Mouse (Mus musculus) ZHBTc4 (cell line): ENCODE measurements around the gene Fbxl13.

Experiments
- DNase-seq: peaks from one replicate; pipeline ENCODE4 v3.0.0-alpha.2; 2011; ENCODE audit warnings: low read depth, low spot score

Gene Fbxl13

DNA sequence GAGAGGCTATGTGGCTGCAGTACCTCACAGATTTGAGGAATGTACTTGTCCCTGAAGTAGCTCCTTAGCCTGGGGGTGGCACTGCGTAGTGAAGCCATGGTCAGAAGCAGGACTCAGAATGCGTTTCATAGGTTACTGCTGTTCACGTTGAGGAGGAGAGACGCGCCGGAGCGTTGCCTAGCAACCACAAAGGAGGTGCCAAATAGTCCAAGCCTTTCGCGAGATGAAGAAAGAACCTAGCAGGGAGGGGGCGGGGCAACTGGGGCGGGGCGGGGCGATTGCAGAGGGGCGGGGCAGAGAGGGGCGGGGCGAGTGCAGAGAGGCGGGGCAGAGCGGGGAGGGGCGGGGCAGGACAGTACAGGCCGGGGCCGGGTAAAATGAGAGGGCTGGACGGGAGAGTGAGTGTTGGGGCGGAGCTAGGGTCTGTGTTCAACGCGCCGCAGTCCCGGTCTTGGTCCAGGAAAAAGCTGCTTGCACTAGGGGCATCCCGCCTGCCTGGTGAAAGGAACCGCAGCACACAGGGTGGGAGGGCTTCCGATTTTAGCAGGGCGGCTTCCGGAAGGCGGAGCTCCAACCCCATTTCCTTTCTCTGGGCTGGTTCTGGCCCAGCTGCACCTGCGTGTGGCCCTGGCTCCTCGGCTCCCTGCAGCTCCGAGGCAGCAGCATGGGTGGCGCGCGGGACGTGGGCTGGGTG is at the start of gene Fbxl13, which contains the start of gene Armc10:
TSS of gene Fbxl13 (minus strand) at position 196 of the 694 bp plus-strand sequence.
TSS of gene Armc10 (plus strand) at position 375 of the 694 bp plus-strand sequence.
- peak; percentile 98 for DNase-seq

DNA sequence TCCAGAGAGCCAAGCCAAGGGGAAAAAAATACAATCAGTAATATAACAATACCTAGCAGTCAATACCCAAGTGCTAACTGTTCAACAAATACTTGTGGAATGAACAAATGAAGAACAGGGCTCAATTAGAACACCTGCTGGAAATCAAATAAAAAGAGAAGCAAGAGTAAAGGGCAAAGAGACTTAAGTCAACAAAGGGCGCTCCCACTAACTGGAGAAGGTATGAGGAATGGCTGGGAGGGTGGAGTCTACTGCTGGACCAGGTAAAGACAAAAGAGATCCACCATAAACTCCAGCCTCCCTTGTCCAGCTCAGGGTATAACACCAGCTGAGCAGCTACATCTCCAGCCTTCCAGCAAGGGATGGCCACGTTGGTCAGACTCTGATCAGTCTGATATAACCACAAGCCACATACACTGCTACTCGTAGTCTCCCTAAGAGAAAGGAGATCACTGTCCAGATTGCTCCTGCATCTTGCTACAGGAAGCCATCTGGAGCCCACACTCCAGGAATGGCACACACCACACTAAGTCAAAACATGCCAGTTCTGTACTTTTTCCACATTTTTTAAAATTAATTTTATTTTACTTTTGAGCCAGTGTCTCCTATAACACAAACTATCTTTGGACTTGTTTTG is 49.5 kb upstream of the Fbxl13 start:
- no peak for DNase-seq

DNA sequence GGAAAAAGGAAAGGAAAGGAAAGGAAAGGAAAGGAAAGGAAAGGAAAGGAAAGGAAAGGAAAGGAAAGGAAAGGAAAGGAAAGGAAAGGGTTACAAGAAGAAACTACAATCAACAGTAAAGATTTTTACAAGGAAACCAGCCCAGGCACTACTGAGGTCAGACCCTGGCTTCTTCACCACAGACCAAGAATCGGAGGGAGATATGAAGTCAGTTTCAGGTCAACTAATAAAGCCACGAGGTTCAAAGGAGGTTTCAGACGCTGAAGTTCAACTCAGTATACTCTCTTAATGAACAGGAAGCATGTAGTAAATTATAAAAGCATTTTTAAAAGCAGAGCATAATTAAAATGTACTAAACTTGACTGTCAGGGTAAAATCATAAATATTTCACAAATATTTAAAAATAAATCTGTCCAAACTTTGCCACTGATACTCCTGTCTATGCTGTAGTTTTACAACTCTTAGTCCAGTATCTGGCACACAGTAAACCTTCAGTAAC is 48.0 kb upstream of the Fbxl13 start:
- no peak for DNase-seq

DNA sequence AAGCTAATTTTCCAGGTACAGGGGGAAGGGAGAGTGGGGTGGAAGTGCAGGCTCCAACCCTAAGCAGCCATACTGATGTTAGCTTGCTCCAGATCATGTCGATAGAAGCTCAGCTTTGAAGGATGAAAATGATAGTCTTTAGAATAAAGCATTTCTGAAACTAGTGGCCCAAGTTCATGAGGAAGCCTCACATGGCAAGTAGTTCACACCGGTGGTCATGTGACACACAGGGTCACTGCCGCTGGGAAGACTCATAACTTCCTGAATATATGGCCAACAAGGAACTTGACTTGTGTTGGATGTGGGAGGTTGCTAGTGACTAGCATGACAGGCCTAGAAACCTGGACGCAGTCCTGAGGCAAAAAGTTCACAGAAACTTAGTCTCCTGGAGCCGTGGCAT is 46.8 kb upstream of the Fbxl13 start:
- no peak for DNase-seq

DNA sequence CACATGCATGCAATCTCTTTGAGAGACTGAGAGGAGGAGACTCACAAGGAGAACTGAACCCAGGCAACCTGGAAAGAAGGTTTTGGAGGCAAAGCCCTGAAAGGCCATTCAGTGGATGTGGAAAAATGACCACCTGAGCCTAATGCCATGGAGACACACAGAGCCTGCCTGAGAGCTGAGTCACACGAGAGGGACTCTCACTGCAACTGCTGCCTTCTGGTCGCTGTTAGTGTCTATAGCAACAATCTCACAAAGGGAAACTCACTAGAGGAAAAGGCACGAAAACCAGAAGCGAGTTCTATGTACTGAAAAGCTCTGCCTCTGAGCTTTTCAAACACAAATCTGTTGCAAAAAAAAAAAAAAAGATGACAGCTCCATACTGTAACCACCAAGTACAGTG is 41.6 kb upstream of the Fbxl13 start:
- DNase-seq, result no peak

DNA sequence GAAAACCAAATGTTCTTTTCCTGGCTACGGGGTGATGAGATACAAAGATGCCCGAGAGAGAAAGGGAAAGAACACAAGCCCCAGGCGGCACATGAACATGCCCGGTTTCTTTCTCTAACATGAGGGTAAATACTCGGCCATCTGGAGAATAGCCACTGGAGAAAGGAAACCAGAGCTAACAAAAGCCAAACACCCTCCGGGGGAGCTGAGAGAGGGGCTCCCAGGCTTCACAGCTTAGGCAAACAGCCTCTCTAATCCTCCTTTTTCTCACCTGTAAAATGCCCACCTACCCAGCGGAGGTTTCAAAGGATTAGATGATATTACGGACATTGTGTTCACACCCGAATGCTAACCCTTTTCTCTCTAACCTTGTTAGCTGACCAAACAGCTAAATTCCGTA is 39.6 kb upstream of the Fbxl13 start:
- no peak for DNase-seq

DNA sequence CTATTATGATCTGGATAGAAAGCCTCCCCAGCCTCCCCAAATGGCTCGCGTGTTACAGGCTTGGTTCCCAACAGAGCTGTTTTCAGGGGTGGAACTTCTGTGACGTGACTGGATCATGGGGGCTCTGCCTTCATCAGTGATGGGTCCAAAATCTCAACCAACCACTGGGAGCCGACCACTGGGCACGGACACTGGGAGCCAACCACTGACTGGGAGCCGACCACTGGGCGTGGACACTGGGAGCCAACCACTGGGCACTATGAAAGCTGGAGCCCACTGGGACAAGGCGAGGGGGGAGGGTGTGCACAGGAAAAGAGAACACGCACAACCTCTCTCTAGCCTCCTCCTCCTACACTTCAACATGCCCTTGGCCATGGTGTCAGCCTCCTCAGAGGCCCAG is 38.4 kb upstream of the Fbxl13 start:
- DNase-seq, result peak; percentile 91

DNA sequence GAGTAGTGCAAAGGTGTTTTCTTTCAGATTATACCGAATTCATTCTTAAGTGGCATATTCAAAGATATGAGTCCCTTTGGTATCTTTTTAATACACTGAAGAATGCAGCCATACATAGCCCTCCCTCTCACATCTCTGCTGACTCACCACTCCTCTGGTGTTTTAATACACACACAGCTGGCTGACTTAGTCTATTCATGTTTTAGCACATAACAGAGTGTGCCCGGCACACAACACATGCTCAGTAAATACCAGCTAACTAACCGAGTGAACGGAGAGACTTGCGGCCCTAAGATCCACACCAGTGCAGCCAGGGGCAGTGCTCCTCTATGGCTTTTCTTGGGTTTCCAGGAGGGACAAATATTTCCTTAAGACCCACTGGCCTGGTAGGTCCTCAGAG is 35.5 kb upstream of the Fbxl13 start:
- DNase-seq, result no peak

DNA sequence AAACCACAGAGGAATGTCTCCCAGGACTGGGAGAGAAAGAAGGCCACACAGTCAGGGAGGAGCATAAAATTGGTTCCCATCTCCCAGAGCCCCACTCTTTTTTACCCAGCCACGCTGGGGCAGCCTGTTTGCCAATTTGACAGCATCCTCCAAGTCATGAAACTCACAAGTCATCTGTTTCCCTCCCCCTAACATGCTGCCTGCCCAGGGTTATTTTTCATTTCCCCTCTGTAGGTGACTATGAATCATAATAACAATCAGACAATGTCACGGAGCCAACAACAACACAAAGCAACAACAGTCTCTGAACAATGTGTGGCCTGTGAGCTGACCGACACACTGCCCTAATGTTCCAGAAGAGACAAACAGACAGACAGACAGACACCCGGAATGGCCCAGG is 34.6 kb upstream of the Fbxl13 start:
- DNase-seq, result no peak

DNA sequence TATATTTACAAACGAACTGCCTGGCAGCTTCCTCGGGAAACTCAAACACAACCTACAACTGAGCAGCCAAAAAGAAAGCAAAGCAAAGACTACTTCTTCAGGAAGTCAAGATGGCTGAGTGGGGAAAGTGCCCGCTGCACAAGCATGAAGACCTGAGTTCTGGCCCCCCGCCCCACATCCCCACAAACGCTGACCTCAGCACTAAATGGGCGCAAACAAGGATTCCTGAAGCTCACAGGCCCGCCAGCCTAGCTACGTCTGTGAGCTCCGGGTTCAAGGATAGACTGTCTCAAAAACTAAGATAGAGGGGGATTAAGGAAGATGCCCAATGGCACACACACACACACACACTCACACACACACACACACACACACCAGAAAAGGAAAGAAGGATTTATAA is 32.9 kb upstream of the Fbxl13 start:
- peak; percentile 30 for DNase-seq

DNA sequence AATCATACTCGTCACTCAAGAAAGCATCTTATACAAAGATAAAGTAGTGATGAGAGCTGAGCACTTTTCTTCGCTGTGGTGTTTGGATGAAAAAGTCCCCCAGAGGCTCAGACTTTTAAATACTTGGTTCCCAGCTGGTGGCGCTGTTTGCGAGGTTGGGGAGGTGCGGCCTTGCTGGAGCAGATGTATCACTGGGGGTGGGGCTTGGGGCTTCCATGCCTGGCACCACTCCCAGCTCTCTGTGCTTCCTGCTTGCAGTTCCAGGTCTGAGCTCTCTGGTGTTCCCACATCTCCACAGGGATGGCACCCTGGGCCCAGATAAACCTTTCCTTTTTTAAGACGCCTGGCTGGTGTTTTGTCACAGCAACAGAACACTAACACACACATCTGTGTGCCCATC is 32.5 kb upstream of the Fbxl13 start:
- DNase-seq, result peak; percentile 87

DNA sequence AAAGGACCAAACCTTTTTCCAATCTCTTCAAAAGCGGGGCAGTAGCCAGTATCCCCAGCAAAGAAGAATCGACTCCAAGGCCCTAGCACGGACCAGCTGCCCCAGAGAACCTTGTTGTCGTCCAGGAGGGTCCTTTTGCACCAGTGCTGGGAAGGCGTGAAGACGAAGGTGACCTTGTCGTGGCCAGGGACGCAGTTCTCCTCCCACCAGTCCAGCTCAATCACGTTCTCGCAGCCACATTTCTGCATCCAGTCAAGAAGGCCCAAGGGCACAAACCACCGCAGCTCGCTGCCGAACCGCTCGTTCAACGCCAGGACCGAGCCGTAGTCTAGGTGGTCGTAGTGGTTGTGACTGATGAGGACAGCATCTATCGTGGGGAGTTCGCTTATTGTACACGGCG is 30.1 kb upstream of the Fbxl13 start:
- peak; percentile 64 for DNase-seq

DNA sequence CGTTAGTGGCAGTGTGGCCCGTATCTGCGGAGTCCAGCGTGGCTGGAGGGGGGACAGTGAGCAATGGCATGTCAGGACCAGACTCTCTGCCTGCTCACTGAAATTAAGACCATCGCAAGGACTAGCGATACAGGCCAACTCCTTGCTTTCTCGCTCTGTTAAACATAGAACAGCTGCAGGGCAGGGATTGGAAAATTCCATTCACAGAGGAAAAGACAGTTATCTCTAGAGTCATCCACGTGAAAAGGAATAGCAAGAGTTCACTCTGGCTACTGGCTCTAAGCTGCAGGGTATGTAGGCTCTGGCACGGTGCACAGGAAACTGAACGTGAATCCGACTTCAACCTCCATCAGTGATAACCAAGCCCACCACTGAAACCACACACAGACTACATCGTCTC is 29.6 kb upstream of the Fbxl13 start:
- DNase-seq, result peak; percentile 23

DNA sequence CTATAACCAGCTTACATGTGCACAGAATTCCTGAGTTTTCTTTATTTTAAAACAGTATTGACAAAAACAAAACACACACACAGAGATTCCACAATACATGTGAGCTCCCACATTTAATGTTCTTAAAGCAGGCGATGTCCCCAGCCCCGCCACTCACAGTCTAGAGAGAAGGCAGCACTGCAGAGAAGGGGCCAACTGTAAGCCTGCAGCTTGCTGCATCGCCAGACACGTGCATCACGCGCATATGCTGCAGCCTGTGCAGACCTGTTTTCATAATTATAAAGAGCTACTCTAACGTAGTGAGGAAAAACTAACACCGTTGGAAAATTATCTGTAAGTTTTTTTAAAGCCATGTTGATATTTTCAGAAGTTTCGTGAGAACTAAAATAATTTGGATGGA is 28.3 kb upstream of the Fbxl13 start:
- no peak for DNase-seq

DNA sequence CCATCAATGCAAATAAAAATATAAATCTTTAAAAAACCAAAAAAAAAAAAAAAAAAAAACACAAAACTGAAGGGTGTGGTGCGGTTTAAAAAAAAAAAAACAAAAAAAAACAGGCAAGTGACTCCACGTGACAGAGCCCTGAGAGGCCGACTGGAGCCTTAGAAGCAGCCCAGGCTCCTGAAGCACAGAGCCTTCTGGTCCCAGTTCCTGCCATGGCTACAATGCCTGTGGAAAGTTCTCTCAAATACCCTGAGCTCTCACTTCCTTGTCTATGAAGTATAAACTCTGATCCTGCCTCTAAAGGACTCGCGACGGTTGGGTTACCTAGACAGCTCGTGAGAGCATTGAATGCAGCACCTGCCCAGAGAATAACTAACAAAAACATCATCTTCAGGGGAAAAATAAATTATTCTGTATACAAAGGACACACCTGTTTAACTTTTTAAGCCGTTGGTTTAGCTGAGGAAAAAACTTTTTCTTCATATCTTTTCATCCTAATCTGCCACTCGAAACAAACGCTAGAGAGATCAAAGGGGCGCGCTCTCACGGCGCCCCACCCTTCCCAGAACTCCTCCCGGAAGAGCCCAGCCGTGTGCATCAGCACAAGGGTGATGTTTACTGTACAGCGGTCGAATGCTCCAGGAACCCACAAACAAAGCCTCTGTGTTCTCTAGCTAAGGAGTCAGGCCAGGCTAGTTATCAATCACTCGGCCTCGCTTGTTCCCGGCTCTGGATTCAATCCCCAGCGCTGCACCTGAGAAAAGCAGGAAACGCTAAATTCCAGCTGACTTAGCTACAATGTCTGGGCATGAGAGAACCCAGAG is 27.6 kb upstream of the Fbxl13 start:
- peak; percentile 74 for DNase-seq

DNA sequence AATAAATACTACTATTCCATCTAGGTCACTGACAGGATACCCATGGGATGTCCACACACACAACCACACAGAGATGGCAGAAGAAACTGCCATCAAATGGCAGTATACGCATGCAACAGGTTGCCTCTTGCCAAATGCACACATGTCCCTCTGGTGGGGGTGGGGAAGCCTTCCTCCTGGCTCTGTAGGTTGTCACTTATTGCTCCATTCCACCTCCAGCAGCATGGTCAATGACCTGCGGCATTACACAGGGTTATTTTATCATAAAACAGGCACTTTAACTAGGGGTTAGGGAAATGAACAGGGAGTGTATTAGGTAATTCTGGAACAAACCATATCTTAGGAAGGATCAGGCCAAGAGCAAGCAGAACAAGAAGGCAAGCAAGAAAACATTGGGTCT is 23.9 kb upstream of the Fbxl13 start:
- DNase-seq, result no peak

DNA sequence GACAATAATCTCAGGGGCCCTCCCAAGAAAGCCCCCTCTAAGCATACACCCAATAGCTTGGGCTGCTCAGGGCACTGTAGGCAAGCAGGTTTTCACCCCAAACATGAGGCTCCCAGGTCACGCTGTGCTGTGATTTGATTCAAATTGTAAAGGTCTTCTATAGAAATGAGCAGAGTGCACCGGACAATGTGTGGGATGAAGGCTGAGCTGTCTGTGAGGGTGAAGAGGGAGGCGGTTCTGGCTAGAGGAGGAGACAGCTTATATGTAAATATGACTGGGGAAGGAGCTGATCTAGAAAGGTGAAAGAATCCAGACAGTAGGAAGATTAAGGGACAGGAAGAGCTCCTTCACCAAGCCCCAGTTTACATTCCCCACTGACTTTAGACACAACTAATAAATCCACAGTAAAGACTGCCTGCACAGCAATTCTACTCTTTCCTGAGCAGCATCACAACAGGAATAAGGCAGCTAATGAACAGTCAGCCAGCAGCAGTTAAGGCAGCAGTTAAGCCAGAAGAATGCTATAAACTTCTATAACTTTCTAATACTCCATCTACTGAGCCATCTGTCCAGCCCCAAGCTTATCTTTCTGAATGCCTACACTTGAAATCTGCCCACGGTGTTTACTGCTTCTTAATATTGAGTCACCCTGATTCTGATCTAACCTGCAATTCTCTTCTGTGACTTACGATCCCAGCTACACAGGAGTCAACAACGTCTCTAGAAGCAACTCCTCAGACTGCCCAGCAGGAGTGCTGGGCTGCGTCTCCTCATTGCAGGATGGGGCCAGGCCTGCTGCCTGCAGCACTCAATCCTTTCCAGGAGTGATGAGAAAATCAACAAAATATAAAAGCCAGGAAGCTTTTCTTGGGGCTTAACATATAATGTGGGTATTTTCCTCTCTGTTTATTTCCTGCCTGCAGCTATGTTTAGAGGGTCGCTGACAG is 22.0 kb upstream of the Fbxl13 start:
- DNase-seq, result peak; percentile 50

DNA sequence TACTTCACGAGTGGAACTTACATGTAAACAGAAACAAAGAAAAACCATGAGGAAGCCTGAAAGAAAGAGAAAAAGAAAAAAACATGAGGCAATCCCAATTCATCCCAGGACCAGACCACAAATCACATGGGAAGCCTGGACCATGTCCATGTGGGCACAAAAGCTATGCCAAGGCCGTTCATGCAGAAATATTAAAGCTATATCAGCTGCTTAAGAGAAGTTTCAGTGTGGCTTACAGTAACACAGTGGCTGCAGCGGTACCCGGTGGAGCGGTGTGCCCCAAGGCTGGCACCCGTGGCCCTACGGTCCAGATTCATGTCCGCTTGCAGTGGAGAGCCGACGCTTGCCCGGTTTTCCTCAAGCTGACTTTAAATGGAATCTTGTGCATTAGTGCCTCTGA is 17.6 kb upstream of the Fbxl13 start:
- DNase-seq, result no peak

DNA sequence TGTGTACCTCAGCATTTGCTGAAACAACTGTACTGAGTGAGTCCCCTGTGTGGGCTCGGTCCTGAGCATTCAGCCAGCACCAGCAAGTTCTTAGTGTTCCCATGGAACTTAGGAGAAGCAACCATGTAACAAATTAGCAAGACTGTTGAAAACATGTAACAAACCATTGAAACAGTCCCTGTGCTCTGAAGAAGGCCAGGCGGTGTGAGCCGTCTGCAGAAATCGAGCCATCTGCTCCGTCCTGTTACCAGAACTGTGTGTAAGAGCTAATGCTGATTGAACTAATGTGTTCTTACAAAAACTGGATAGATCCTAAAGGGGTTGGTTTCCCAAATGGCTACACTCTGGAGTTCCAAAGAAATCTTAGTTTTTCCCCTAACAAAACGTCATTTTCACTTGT is 15.4 kb upstream of the Fbxl13 start:
- no peak for DNase-seq

DNA sequence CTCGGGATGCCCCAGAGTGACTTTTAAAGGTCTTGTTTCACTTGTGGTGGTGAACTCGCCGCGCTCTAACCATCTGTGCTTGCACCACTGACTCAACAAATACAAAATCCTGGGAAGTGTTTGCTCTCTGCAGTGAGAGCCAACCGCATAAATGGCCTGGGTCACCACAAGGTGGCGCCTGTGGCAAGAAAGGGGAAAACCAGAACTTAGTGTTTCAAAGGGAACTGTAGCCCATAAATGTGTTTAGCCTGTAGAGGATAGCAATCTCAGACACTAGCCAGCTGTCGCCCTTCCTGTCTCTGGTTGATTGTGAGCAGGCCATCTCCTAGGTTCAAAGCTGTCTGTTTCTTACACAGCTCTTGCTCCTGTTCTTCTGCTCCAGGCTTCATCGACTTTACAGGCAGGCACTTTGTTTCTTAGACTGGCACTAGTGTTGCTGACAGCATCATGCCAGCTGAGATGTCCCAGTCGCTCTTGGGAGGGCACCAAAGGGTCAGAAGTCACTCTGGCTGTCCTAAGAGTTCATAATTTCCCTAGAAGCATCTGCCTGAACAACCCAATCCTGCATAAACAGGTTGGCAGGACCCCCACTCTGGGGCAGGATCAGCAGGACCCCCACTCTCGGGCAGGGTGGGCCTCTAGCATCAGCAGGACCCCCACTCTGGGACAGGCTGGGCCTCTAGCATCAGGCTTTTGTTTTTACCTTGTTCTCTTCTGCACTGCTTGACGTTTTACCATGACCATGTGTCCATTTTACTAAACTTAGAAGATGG is 13.4 kb upstream of the Fbxl13 start:
- peak; percentile 83 for DNase-seq

DNA sequence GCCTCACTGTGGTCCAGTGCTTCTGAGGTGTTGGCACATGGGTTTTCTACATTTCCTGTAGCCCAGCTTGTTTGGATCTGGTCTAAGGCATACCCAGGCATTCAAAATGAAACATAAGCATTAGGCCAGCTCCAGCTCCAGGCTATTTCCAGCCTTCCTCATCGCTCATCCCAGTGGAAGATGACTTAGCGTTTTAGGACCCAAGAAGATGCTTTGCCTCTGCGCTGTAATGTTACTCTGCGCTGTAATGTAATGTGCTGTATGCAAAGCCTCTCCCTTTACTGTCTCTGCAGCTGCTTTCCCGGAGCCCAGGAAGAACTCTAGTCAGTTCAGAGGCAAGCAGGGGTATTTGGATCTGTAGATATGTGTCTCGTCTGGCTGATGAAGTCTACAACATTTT is 12.6 kb upstream of the Fbxl13 start:
- no peak for DNase-seq
